Mouse (Mus musculus) frontal cortex, adult (tissue): Measurements from ENCODE around the gene Olfr821.
"Not testable (repeated sequence)": the region's sequence is repeated elsewhere in the genome, so short reads cannot be mapped to it uniquely, and the experiment has no call there.

Experiments
- ATAC-seq: cut with Nextera tagmentation; 2 replicates; pipeline ENCODE4 v1.9.2; 2017; ENCODE audit warnings: mild to moderate bottlenecking, moderate library complexity, mixed read lengths; ENCODE audit not compliant: low TSS enrichment

The Olfr821 gene

GRCm38 (mm10) chr10:130030048-130030447, at the start of gene Olfr821:
Gene Olfr821 (plus strand): TSS chr10:130030348.
- no peak for ATAC-seq

DNA sequence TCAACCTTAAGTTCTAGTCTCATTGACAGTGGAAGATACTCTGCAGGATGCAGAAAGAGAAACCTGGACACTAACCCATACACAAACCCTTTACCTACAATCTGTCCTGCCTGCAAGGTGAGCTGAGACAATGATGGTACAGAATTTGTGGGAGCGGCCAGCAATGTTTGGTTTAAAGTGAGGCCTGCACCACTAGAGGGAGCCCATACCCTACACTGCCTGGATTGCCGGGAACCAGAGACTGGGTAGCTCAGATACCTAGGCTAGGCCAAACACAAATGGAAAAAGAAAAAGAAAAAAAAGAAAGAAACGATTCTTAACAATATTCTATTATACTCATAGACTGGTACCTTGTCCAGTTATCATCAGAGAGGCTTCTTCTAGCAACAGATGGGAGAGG, 48.3 kb upstream of the Olfr821 start:
- ATAC-seq = peak; percentile 85

- ATAC-seq = not testable (repeated sequence)
These were observed 45.2 kb upstream of the Olfr821 start, which contains the start of gene Gm10310 for GRCm38 (mm10) chr10:129984962-129985361. Gene Gm10310 (minus strand): TSS chr10:129985062.

DNA sequence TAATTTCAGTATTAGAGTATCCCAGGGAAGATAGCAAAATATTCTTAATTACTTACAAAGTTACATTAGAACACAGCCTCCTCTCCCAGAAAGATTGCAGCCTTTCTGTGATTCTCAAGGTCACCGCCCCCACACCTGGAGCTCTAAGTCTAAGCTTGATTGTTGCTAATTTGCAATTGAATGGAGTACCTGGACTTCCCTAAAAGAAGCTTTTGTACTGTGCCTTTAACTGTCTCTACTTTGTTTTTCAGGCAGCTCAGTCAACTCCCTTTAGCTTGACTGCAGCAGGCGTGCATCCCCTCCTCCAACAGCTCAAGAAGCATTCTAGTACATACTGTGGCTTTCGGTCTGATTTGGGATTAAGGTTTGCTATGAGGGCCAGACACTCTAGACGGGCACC, 26.0 kb upstream of the Olfr821 start:
- not testable (repeated sequence) for ATAC-seq

DNA sequence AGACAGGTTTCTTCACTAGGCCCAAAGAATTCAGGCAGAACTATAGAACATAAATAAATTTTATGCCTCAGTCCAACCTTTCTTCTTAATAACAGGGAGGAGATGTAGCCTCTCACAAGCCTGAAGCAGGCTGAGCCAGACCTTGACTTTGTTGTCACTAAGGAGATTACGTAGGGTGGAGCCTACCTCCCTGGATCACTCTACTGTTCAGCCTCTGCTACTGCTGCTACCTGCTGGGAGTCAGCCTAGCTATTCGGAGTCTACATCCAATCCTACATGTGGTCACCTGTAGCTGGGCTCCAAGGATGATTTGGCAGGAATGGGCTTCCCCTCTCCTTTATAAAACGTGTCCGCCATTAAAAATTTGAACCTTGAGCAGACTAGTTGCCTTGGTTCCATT, 24.8 kb upstream of the Olfr821 start:
- not testable (repeated sequence) for ATAC-seq

DNA sequence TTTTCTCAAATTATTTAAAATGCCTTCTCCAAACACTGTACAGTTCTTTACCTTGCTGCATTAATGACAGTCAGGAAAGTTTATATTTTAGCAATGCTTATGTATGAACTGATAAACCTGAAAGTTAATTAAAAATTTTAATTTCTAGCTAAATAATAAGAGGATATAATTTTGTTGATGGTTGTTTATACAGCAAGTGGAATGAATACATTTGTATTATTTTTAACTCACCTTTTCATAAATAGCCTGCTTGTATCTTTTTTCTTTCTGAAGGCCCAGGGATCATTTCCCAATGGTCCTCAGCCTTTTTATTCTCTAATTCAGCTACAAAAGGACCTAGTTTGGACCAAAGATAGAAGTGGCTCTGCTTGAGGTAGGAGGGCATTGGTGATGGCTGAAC, 17.8 kb upstream of the Olfr821 start, which contains the start of gene Olfr820:
TSS of gene Olfr820 (plus strand) at position 301 of the 400 bp plus-strand sequence.
- ATAC-seq = no peak

GRCm38 (mm10) chr10:130037096-130037495, 6.9 kb downstream of the Olfr821 start:
- no peak for ATAC-seq

DNA sequence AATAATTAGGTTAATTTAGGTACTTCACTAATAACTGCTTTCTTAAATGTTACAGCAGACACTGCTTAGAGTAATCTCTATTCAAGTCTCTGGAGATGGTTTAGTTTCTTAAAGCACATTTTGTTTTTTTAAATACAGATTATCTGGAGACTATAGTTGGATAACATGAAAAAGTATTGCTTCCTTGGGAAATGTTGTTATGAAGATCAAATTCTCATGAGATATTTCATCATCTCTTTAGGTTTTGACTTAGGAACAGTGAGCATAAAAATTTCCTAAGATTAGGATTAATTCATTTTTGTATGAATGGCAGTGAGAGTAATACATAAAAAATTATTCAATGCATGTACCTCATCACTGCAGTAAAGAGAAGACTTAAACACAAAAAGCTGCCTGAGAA, 40.8 kb downstream of the Olfr821 start, which contains the start of gene Olfr822:
TSS of gene Olfr822 (plus strand) at position 301 of the 400 bp plus-strand sequence.
- ATAC-seq = no peak
